Mouse (Mus musculus) lung, postnatal 4 days (tissue): ENCODE results near the gene Slc35g3.

Experiments
- DNase-seq, 2 experiments: peaks; one replicate each; pipeline ENCODE4 v3.0.0; 2021

Gene Slc35g3

GRCm38 (mm10) chr11:69781828-69782227, 20.1 kb upstream of the Slc35g3 start:
- DNase-seq: no peak

- no peak for DNase-seq
These were observed 17.2 kb upstream of the Slc35g3 start for GRCm38 (mm10) chr11:69778985-69779384.

GRCm38 (mm10) chr11:69778258-69778982, 16.7 kb upstream of the Slc35g3 start:
- DNase-seq: no peak

GRCm38 (mm10) chr11:69777504-69778257, 15.9 kb upstream of the Slc35g3 start:
- no peak for DNase-seq

- no peak for DNase-seq
These were observed 14.7 kb upstream of the Slc35g3 start for GRCm38 (mm10) chr11:69776488-69776887.

GRCm38 (mm10) chr11:69775716-69776115, 13.9 kb upstream of the Slc35g3 start:
- DNase-seq: no peak

- DNase-seq: no peak
These were observed 13.2 kb upstream of the Slc35g3 start for GRCm38 (mm10) chr11:69774961-69775360.

- DNase-seq: peak in 1 of 2 experiments; percentile 47
These were observed 5.8 kb upstream of the Slc35g3 start for GRCm38 (mm10) chr11:69767625-69767909.

GRCm38 (mm10) chr11:69766872-69767624, 5.3 kb upstream of the Slc35g3 start:
- DNase-seq: peak in 1 of 2 experiments; percentile 44

- peak; percentile 85 to 88 for DNase-seq
These were observed 4.4 kb upstream of the Slc35g3 start for GRCm38 (mm10) chr11:69766126-69766609.

GRCm38 (mm10) chr11:69765221-69766125, 3.7 kb upstream of the Slc35g3 start, which contains the start of gene Zbtb4:
Gene Zbtb4, plus strand, starts transcription at chr11:69765912.
- peak in 1 of 2 experiments; percentile 66 for DNase-seq

- no peak for DNase-seq
These were observed 1.8 kb upstream of the Slc35g3 start for GRCm38 (mm10) chr11:69763551-69763950.

GRCm38 (mm10) chr11:69760901-69761200, 917 bp downstream of the Slc35g3 start:
- DNase-seq: peak in 1 of 2 experiments; percentile 24

- DNase-seq: peak in 1 of 2 experiments; percentile 28
These were observed 1.4 kb downstream of the Slc35g3 start for GRCm38 (mm10) chr11:69760160-69760900.

GRCm38 (mm10) chr11:69758971-69759721, 2.6 kb downstream of the Slc35g3 start:
- DNase-seq: peak; percentile 90 to 92

GRCm38 (mm10) chr11:69758478-69758970, 3.2 kb downstream of the Slc35g3 start, which contains the start of gene Polr2a:
Gene Polr2a, minus strand, starts transcription at chr11:69758637.
- peak; percentile 98 for DNase-seq

GRCm38 (mm10) chr11:69758090-69758456, 3.7 kb downstream of the Slc35g3 start:
- peak; percentile 98 for DNase-seq

GRCm38 (mm10) chr11:69757303-69758089, 4.3 kb downstream of the Slc35g3 start:
- no peak for DNase-seq

- peak in 1 of 2 experiments; percentile 49 for DNase-seq
These were observed 7.1 kb downstream of the Slc35g3 start for GRCm38 (mm10) chr11:69754701-69755100.

- no peak for DNase-seq
These were observed 7.5 kb downstream of the Slc35g3 start for GRCm38 (mm10) chr11:69754233-69754632.
